Mouse (Mus musculus): Measurements from ENCODE around the gene Flt4. TPM values are rescaled to one million over a fixed set of nuclear protein-coding genes. Genes with fewer than 3 reads are reported as not detected.

Flt4 gene
- total RNA-seq, 2 experiments from 2014 or later = 2.4 TPM

DNA sequence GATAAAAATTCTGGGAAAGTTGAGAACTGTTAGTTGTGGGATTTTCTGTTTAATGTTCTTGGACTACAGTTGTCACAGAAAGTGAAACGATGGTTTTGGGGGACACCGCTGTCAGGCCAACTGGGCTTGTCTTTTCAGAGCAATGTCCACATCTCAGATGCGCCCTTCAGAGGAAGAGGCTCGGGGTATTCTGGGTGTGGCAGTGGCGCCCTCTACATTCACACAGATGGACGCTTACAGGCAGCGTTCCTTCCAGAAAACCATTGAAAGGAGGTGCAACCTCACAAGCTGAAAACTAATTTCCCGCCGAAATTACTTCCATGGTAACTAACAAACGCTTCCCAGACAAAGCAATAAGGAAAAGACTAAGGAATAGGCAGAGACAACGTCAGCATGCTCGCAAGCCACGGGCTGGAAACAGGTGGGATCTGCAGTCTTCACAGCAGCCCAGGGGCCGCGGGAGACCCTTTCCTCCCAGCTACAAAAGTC lies 53.3 kb downstream of the Flt4 start:
- no peak for TF ChIP-seq CTCF (IDR thresholded peaks at IDR 0.05)
- H3K27ac ChIP-seq = no peak overlapping the region
- no peak overlapping the region for H3K4me3 ChIP-seq
- intact Hi-C loops (cut with DNase I) = no loop called here
- no peak for DNase-seq (ENCODE audit: extremely low spot score in 1 of 2, low spot score in 2 of 2)

DNA sequence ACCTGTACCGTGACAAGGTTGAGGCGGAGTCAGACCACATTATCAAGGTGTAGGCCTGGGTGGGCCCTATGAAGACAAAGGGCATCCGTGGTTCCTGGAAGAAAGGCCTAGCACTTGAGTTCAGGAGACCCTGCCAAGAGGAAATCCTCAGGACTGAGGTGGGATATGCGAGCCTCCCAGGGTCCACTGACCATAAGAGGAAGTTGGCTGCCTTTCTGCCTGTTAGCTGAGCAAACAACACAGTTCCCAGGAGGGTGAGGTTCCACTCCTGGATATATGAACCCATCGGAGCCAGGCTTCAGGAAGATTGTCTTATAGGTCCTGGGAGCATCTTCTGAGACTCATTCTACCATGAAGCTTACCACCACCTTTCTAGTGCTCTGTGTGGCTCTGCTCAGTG lies 54.2 kb downstream of the Flt4 start, which contains the start of gene Scgb3a1:
Gene Scgb3a1 (plus strand): TSS at position 301 of the 400 bp plus-strand sequence.
- no peak within 1 kb of the TSS for H3K4me3 ChIP-seq
- intact Hi-C loops (cut with DNase I) = no loop called here

DNA sequence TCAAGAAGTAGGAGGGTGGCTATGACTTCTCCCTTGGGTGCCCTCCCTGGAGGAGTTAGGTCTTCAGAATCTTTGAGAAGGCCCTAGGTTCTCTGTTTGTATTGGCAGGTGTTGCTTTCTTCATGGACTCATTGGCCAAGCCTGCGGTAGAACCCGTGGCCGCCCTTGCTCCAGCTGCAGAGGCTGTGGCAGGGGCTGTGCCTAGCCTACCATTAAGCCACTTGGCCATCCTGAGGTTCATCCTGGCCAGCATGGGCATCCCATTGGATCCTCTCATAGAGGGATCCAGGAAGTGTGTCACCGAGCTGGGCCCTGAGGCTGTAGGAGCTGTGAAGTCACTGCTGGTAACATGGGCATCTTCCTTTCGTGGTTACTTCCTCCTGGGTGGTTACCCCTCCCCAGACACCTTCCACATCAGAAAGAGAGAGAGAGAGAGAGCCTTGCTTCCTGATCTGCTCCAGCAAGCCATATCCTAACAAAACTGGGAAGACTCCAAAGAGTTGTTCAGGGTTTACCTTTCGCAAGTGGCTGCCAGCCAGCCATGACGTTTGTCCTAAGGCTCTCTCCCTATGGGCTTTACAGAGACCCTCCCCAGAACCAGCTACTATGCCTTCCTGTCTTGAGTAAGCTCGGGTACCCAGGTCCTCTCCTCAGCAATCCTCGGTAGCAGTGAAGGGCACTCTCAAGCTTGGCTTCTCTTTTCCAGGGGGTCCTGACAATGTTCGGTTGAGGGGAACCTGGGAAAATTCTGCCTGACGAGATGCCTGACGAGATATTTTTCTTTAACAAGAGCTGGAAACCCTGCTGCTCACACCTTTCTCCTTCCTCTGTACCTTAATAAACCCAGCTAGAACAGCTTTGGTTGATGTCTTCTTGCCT lies 55.4 kb downstream of the Flt4 start:
- no peak overlapping the region for H3K27ac ChIP-seq
- DNase-seq (ENCODE audit: extremely low spot score in 1 of 2, low spot score in 2 of 2) = no peak
- H3K4me3 ChIP-seq = no peak overlapping the region
- intact Hi-C loops (cut with DNase I) = no loop called here
- no peak for TF ChIP-seq CTCF (IDR thresholded peaks at IDR 0.05)

More for the DNA sequence above, 54.2 kb downstream of the Flt4 start, which contains the start of gene Scgb3a1:
- TF ChIP-seq CTCF (IDR thresholded peaks at IDR 0.05) = no peak
- DNase-seq (ENCODE audit: extremely low spot score in 1 of 2, low spot score in 2 of 2) = no peak
- H3K27ac ChIP-seq = no peak within 1 kb of the TSS

DNA sequence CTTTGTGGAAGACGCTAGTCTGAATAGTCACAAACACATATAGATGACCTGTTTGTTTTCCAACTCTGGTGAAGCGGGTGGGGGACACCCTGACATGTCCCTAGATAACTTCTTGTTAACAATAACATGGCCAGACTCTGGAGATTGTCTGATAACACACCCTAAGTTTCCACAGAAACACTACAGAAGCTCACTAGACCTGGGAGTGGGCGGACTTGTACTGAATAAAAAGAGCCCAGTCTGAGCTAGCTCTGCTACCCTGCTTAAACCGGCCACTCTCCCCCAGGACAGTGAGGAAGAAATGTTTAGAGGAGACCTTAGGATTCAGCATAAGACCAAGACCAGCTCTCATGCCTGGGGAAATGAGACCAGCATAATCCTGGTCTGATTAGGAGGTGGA lies 56.4 kb downstream of the Flt4 start:
- intact Hi-C loops (cut with DNase I) = no loop called here
- DNase-seq (ENCODE audit: extremely low spot score in 1 of 2, low spot score in 2 of 2) = no peak
- TF ChIP-seq CTCF (IDR thresholded peaks at IDR 0.05) = no peak

DNA sequence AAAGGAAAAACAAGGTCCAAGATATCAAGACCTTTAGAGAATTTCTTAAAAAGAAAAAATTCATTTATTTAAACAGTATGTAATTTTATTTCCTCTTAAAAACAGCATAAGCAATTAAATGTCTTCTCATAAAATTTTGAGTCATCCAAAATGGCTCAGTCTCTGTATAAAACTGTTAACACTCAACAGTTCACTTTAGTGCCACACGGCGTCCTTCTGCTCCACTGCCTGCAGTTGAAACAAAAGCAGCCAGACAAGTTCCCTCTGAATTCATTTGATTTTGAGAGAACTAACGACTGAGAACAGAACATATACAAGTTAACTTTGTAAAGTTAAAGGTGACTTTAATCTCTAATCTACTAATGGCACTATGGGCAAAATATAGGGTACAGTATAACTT lies 64.4 kb downstream of the Flt4 start:
- intact Hi-C loops (cut with DNase I) = no loop called here
- H3K27ac ChIP-seq = no peak overlapping the region
- H3K4me3 ChIP-seq = no peak overlapping the region
- peak; percentile 40 for TF ChIP-seq CTCF (IDR thresholded peaks at IDR 0.05)
- DNase-seq (ENCODE audit: extremely low spot score in 1 of 2, low spot score in 2 of 2) = no peak

More for the DNA sequence above, 56.4 kb downstream of the Flt4 start:
- H3K27ac ChIP-seq = no peak overlapping the region
- H3K4me3 ChIP-seq = no peak overlapping the region

DNA sequence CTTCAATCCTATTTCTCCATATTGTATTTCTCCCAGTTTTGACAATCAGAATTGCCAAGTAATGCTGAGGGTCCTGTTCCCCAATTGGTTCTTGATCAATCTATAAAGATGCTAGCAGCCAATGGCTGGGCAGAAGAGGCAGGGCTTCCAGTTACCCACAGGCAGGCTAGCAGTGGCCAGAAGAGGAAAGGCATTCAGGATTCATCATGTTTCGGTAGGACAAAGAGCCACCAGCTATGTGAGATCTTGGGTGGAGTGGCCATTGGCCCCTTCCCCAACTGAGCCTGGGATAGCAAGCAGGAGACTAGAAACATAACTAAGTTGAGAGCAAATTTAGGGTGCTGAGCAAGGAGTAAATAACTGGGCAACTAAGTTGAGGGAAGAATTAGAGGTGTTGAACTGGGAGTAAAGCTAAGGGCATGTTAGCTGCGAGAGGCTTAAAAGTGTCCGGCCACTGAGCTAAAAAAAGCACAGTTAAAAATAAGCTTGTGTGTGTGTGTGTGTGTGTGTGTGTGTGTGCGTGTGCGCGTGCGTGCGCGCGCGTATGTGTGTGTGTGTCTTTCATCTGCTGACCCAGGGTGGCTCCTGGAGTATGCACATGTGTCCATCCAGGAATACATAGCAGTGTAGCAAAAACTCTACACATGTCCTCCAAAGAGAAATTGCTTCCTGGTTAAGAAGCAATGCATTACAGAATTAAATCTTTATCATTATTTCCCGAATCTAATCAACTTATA lies 75.3 kb downstream of the Flt4 start:
- no peak for DNase-seq (ENCODE audit: extremely low spot score in 1 of 2, low spot score in 2 of 2)
- Histone ChIP-seq H3K4me3 (no peak overlapping the region), H3K27ac (no peak overlapping the region)
- intact Hi-C loops (cut with DNase I) = no loop called here
- TF ChIP-seq CTCF (IDR thresholded peaks at IDR 0.05) = no peak

DNA sequence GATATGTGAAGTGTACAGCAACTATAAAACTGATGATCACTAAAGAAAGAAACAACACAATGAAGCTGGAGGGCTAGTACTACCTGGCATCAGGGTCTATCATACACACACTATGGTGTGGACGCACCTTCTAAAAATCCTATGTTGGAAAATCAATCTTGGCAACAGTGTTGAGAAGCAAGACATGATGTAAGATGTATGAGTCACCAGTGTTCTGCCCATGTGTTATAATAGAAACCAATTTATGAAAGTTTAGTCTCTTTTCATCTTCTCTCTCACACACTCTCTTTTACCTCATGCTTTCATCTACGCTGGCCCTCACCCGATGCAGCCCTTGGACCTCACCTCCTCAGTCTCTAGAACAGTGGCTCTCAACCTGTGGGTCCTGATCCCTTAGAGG lies 86.0 kb downstream of the Flt4 start:
- no peak for TF ChIP-seq CTCF (IDR thresholded peaks at IDR 0.05)
- intact Hi-C loops (cut with DNase I) = no loop called here
- DNase-seq (ENCODE audit: extremely low spot score in 1 of 2, low spot score in 2 of 2) = no peak
- H3K4me3 ChIP-seq = no peak overlapping the region
- H3K27ac ChIP-seq = no peak overlapping the region

DNA sequence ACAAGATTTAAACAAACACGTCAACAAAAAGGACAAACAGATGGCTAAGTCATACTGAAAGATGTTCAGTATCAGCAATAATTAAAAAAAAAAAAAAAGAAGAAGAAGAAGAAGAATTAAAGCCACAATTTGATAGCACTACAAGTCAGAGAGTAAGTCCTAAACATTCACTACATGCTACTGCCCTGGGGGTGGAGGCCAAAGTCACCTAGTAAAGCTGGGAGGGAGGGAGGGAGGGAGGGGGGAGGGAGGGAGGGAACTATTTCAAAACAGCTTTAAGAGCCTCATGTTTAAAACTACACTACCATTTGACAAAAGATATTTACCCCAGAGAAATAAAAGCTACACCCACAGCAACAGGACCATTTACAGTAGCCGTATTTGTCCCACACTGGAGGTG lies 86.6 kb downstream of the Flt4 start:
- Histone ChIP-seq H3K27ac (no peak overlapping the region), H3K4me3 (no peak overlapping the region)
- DNase-seq (ENCODE audit: extremely low spot score in 1 of 2, low spot score in 2 of 2) = no peak
- intact Hi-C loops (cut with DNase I) = no loop called here
- TF ChIP-seq CTCF (IDR thresholded peaks at IDR 0.05) = no peak

DNA sequence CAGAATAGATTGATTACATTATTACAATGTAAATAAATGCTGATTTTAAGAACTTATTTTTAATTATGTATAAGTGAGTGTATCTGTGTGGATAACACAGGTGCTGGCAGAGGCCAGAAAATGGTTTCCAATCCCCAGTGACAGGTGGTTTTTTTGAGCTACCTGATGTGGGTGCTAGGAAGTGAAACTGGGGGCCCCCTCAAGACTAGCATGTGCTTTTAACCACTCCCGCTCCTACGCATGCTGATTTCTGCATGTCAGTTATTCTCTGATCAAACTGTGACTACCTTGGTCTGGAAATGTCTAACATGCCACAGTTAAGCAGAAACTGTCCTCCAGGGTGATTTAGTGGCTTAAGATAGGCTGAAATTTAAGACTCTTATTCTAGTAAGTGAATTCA lies 87.4 kb downstream of the Flt4 start:
- intact Hi-C loops (cut with DNase I) = no loop called here
- Histone ChIP-seq H3K27ac (no peak overlapping the region), H3K4me3 (no peak overlapping the region)
- DNase-seq (ENCODE audit: extremely low spot score in 1 of 2, low spot score in 2 of 2) = no peak
- TF ChIP-seq CTCF (IDR thresholded peaks at IDR 0.05) = no peak

DNA sequence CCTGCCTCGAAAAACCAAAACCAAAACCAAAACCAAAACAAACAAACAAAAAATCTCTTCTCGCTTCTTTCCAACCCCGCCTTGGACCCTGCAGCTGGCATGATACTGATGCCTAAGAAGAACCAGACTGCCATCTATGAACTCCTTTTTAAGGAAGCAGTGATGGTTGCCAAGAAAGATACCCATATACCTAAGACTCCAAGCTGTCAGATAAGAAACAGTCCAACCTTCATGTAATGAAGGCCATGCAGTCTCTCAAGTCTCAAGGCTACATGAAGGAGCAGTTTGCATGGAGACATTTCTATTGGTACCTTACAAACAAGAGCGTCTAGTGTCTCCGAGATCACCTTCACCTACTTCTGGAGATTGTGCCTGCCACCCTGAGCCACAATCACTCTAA lies 88.7 kb downstream of the Flt4 start:
- no peak for TF ChIP-seq CTCF (IDR thresholded peaks at IDR 0.05)
- intact Hi-C loops (cut with DNase I) = no loop called here
- Histone ChIP-seq H3K27ac (no peak overlapping the region), H3K4me3 (no peak overlapping the region)
- DNase-seq (ENCODE audit: extremely low spot score in 1 of 2, low spot score in 2 of 2) = no peak

DNA sequence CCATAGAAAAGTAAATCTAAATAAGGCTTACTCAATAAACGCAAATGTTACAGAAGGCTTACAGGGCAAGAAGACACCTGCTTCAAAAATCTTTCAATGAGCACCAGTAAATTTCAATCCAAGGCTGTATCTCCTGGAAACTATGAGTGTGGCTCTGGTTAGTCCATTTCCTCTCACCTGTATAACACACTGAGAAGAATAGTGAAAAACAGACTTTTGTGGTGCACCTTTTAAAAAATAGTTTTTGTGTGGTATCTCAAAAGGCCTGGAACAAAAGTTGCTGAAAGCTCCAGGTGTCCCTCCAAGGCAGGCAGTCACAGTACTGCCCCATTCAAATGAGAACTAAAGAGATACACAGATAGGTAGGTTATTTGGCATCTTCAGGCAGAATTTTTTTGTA lies 90.0 kb downstream of the Flt4 start:
- Histone ChIP-seq H3K4me3 (no peak overlapping the region), H3K27ac (no peak overlapping the region)
- DNase-seq (ENCODE audit: extremely low spot score in 1 of 2, low spot score in 2 of 2) = no peak
- intact Hi-C loops (cut with DNase I) = no loop called here
- no peak for TF ChIP-seq CTCF (IDR thresholded peaks at IDR 0.05)

DNA sequence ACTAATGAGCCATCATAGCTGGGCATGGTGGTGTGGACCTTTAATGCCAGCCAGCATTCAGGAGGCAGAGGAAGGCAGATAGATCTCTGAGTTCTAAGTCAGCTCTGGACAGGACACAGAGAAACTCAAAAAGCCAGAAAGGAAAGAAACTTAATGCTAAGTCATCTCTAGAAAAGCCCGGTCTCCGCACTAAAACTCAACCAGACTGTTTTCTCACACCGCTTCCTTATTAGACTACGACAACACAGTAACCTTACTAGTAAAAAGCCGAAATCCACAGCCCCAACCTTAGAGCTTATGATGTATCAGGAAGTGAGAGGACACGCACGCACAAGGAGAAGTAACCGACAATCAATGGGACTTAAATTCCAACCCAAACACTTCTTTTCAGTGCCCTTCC lies 93.0 kb downstream of the Flt4 start:
- intact Hi-C loops (cut with DNase I) = no loop called here
- TF ChIP-seq CTCF (IDR thresholded peaks at IDR 0.05) = no peak
- DNase-seq (ENCODE audit: extremely low spot score in 1 of 2, low spot score in 2 of 2) = no peak
- no peak overlapping the region for H3K27ac ChIP-seq
- H3K4me3 ChIP-seq = no peak overlapping the region

Other genes starting within 250 kb of the Flt4 start
- not detected for gene Olfr1389, start 186.2 kb upstream of the Flt4 start, total RNA-seq (2021)
- under 1 TPM; 0.34 to 0.63 TPM for gene Olfr1388, start 172.6 kb upstream of the Flt4 start, total RNA-seq (2021)
- gene Olfr1387, start 153.9 kb upstream of the Flt4 start, total RNA-seq (2021) = not detected
- gene Olfr1386, start 144.2 kb upstream of the Flt4 start, total RNA-seq (2021) = not detected
- under 1 TPM in 1 of 2 experiments, not detected in 1; 0.14 TPM for gene Olfr1385, start 120.2 kb upstream of the Flt4 start, total RNA-seq (2021)
- not detected for gene Olfr1384, start 102.5 kb upstream of the Flt4 start, total RNA-seq (2021)
- not detected for gene Olfr1383, start 89.6 kb upstream of the Flt4 start, total RNA-seq (2021)
- gene Olfr1382, start 81.0 kb upstream of the Flt4 start, total RNA-seq (2021) = not detected
- gene Olfr1381, start 65.8 kb upstream of the Flt4 start, total RNA-seq (2021) = not detected
- gene Olfr1380, start 52.4 kb upstream of the Flt4 start, total RNA-seq (2021) = not detected
- not detected for gene Scgb3a1, start 54.3 kb downstream of the Flt4 start, total RNA-seq (2021)
- 10 to 100 TPM; 48.7 to 50.8 TPM for gene Cnot6, start 103.5 kb downstream of the Flt4 start, total RNA-seq (2021)
- gene Gfpt2, start 184.9 kb downstream of the Flt4 start, total RNA-seq (2021) = 10 to 100 TPM in 1 of 2 experiments, 1 to 10 TPM in 1; 6.2 to 11.4 TPM
- gene Mapk9, start 237.5 kb downstream of the Flt4 start, total RNA-seq (2021) = 100 to 1,000 TPM; 221 to 222 TPM

Measured in left cerebral cortex, adult 2 months (tissue).